Mouse (Mus musculus) c-Kit-positive CD71-negative TER-119-negative erythroid progenitor cells, embryonic 14.5 days (primary cell): ENCODE results near the gene Eaf1.
A peak's percentile ranks its signal among the peaks of the same experiment; 100 is the strongest.
"Not testable (repeated sequence)": the region's sequence is repeated elsewhere in the genome, so short reads cannot be mapped to it uniquely, and the experiment has no call there.

Source experiments
- DNase-seq: peaks from one replicate; pipeline ENCODE4 v3.0.0-alpha.2; 2013; ENCODE audit warnings: low read depth

Gene Eaf1

DNA sequence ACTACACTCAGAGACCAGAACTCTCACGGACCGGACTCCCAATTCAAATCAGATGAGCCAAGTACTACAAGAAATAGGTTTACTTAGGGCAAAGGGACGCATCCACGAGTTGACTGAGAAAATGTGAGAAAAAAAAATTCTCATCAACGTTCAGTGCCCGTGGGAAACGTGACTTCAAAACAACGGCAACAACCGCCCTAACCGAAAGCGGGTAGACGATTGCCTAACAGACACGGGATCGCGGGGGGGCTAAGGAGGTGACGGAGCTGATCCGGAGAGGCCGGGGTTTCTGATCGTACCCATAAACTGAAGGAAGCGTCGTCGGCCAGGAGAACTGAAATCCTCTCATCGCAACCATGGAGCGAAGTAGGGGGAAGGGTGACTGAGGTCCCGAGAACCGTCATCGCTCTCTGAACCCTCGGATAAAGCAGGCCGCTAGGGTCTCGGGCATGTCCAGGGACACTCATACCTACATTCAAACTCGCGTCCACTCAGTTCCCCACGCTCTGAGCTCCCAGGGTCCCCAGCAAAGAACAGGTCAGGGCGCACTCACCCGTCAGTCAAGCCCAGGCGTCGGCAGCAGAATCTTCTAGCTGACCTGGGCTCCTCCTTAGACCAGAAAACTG, at the start of gene Eaf1:
Gene Eaf1, plus strand, starts transcription at position 51 of the 626 bp plus-strand sequence.
- peak; percentile 43 for DNase-seq

DNA sequence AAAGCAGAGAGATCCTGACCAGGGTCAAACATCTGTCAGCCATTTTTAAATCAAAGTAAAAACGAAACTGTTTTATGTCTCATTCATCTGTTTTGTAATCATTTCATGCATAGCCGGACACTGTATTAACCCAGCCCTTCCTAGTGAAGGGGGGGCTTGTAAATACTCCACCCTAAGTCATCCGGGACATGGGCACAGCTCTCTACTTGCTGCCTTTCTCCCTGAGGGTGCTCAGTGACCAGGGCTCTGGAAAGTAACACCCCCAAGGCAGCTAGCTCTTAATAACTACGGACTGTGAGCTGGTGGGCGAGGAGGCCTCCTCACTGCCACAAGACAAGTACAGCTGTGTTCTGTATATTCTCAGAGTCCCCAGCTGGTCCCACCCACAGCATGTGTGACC, 45.2 kb upstream of the Eaf1 start:
- no peak for DNase-seq

DNA sequence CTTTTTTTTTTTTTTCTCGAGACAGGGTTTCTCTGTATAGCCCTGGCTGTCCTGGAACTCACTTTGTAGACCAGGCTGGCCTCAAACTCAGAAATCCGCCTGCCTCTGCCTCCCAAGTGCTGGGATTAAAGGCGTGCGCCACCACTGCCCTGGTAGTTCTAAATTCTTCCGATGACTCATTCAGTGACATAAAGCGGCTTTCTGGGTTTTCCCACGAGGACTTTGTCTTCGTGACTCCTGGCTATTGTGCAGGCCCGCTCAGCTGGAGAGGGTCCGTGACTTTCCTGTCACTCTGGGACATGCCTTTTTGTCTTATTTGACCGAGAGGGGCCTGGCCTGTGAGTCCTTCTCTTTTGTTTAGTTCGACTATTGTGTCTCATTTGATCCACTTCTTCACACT, 40.3 kb upstream of the Eaf1 start:
- DNase-seq, result not testable (repeated sequence)

DNA sequence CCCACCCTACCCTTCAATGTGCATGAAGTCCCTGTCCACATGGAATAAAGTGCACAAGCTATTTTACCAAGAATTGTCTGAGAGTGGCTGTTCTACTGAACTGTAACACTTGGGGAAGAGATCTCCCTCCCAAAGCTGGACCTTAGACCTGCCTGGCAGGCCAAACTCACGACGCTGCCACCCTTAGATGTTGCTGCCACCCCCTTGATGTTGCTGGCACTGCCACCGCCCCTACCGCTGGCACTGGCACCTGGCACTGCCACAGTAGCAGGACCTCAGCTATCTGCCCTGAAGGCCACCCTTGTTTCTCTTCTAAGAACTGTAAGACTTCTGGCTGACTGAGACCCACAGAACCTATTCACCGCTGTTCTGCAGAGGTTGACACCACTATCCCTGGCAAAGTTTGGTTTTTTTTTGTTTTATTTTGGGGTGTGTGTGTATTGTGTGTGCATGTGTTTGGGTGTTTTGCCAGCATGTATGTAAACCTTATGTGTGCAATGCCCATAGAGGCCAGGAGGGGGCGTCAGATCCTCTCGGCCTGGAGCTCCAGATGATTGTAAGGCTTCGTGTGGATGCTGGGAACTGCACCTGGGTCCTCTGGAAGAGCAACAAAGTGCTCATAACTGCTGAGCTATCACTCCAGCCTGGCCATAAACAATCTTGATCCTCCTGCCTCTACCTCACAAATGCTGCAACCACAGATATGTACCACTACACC, 39.2 kb upstream of the Eaf1 start:
- no peak for DNase-seq

DNA sequence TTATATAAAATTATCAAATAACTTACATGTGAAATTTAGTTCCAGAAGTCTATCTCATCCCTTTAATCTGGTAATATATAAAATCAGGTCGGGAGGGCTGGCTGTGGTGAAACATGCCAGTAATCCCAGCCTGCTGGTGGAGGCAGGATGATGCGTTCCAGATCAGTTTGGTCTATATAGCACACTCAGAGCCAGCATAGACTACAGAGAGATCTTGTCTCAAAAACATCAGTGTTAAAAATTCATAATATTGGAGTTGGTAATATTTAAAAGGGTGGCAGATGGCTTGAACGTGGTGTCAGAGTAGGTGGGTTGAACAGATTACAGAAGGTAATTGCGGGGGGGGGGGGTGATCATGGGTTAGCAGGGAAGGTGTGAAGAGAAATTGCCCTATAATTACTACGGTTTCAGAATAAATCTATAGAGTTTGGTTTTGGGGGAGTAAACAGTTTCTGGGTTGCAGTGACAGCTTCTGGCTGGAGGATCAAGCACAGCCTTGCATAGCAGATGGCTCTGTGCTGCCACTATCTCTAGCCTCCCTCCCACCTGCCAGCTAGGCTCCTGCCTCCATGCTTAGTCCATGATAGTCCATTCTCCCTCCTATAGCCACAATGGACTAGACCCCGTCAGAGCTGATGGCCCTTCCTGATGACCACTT, 38.0 kb upstream of the Eaf1 start:
- DNase-seq, result no peak

DNA sequence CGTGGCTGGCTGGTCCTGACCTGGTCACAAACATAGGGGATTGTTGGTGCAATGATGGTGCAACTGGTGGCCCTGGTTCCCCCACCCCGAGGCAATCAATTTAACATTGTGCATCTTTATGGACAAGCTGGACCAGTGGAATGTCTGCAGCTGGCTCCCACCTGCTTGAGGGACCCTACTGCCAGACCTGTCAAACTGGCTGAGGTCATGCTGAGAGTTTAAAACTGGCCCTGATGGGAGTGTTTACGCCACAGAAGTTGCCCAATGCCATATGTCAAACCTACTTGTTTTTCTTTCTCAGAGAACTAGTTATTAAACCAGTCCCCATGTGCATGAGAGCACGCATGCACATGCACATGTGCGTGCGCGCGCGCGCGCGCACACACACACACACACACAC, 36.2 kb upstream of the Eaf1 start:
- no peak for DNase-seq

DNA sequence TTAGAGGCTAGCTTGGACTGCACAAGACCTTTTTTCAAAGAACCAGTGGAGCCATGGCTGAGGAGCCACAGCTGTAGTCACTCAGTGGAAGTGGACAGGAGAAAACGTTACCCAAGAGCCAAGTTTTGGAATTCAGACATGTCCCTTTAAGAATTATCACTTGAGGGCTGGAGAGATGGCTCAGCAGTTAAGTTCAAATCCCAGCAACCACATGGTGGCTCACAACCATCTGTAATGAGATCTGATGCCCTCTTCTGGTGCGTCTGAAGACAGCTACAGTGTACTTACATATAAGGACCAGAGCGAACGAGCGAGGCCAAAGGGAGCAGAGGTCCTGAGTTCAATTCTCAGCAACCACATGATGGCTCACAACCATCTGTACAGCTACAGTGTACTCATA, 32.0 kb upstream of the Eaf1 start:
- not testable (repeated sequence) for DNase-seq

DNA sequence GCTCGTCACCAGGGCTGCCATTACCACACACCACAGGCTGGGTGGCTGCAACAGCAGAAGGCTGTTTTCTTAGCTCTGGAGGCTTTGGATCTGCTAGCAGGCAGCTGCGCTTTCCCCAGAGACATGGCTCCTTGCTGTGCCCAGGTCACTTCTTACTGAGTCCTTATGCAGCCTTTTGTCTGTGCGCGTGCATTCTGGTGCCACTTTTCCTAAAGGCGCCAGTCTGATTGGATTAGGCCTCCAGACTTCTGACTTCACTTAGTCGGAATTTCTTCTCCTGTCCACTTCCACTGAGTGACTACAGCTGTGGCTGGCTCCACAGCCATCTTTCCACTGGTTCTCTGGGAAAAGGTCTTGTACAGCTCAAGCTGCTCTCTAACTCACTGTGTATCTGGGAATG, 31.3 kb upstream of the Eaf1 start:
- no peak for DNase-seq

DNA sequence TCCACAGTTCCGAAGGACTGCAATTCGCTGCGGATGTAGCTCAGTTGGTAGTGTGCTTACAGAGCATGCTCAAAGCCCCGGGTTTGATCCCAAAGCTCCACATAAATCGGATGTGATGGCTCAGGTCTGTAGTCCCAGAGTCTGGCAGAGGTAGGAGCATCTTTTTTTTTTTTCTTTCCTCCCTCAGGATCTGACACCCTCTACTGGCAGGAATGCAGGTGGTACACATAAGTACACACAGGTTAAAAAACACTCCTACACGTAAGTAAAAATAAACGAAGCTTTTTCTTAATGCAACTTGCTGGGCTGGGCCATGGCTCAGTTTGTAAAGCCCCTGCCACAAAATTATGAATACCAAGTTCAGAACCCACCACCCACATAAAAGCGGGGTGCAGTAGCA, 30.0 kb upstream of the Eaf1 start:
- no peak for DNase-seq

DNA sequence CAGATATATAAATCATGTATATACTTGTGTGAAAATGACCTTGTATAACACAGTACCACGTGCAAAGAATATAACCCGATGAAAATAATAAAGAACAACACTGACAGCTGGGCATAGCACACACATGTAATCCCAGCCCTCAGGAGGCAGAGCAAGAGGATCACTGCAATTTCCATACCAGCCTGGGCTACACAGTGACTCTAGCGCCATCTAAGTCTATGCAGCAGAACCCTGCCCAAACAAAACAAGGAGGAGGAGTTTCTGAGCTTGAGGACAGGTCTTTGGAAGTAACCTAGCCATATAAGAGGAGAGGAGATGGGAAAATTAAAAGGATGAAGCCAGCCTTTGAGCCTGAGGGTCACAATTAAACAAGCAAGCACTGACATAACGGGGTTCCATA, 24.5 kb upstream of the Eaf1 start:
- no peak for DNase-seq

DNA sequence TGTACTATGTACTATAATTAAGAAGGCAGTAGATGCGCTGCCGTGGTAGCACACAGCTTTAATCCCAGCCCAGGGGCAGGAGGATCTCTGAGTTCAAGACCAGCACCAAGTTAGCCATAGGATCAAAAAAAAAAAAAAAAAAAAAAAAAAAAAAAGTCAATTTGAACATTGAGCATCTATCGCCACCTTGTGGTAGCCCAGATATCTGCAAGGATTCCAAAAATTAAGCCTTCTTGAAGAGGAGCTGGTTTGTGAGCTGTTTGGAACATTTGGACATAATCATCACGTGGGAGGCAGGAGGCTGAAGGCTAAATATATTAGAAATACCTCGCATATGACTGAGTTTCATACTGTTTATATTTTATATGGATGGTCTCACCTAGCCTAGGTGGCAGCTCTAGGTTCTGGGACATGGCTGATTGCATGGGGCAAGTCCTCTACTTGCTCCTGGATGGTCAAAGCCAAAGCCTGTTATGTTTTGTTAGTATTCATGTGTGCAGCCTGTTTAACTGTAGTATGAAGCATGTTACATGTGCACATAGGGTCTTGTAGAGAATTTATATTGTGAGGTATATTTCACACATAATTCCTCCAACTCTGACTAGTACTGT, 21.6 kb upstream of the Eaf1 start:
- DNase-seq, result peak; percentile 64

DNA sequence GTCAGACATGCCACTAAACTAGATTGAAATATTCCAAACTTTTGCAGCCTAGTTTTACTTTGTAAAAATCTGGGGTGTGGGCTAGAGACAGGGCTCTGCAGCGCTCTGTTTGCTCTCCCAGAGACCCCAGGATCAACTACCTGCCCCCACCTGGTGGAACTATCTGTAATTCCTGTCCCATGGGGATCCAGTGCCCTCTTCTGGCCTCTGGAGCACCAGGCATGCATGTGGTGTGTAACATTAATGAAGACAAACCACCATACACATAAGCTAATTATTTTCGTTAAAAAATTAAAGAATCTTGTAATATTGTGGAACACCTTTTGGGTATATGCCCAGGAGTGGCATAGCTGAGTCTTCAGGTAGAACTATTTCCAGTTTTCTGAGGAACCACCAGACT, 20.9 kb upstream of the Eaf1 start:
- DNase-seq, result no peak

DNA sequence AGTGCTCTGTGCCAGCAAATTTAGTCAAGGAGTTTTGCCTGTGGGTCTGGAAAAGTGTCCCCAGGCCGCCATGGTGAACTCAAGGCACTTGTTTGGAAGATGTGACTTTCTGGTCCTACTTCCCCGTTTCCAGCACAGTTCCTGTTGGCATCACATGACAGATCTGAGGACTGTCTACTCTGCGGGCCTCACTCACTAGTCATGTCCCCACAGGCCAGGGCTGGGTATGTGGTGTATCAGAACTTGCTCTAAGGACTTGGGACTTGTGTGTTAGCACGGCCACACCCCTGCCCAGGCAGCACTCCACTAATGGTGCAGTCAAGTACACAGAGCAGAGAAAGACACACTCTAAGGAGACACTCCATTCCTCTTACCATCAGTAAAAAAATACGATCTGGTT, 11.8 kb upstream of the Eaf1 start:
- no peak for DNase-seq

DNA sequence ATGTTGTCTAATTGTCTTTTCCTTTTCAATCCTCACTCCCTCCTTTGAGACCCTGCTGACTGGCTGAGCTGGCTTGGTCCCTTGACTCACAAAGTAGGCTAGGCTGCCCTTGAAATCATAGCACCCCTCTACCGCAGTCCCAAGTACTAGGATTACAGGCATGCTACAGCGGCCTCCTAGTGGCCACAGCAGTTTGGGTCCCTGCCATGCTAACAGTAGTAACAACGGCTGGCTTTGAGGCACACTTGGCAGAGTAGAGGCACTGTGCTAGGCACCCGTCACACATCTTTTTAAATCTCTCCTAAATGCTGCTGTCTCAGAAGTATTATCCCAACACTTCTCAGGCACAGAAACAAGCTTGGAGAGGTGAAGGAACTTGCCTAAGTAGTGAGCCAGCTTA, 7.7 kb upstream of the Eaf1 start:
- DNase-seq, result no peak

DNA sequence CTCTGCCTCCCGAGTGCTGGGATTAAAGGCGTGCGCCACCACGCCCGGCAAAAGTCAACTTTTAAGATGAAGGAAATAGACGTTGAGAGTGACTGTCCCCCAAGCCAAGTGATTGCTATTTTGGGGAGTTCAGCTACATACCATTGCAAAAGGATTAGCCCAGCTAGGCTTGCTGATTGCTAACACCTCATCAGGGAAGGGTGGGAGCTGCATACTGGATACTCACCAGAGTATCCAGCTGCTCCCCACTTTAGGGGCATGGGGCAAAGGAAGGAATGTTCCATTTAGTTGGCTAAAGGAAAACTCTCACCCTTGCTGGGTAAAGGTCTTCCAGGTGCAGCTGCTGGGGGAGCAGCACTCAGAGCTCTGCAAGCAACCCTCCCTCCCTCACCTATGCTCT, 6.1 kb upstream of the Eaf1 start:
- DNase-seq, result no peak

DNA sequence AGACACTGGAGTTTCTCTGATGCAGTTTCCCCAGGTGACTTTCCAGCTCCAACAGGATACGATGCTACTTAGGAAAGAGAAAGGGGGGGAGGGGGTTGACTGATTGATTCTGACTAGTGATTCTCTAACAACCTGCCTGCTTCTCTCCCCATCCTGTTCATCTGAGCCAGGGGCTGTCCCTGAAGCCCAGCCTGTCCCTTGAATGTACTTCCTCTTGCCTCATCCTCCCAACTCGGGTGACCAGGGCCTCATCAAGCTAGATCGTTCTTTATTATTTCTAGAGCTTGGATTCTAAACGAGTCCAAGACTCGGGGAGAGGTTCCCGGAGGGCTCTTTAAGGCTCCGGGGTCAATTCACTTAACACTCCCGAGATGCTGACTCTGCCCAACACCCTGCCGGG, 298 bp upstream of the Eaf1 start:
- DNase-seq, result no peak

DNA sequence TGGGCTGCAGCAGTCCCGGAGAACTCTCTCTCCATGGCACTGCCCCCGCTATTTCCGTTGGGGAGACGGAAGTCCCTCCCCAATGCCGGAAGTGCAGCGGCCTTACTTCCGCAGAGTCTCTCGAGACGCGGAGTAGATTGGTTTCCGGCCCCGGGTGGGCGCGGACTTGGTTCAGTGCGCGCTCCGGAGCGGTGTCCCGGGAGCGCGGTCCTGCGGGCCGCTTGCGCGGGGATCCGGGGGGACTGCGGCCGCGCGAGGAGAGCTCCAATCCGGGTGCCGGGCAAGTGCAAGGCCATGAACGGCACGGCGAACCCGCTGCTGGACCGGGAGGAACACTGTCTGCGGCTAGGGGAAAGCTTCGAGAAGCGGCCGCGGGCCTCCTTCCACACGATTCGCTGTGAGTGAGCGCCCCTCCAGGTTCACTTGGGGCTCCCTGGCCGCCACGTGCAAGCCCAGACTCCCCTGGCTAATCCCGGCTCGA, 816 bp downstream of the Eaf1 start, which contains the start of gene Mettl6:
Gene Mettl6, minus strand, starts transcription at position 66 of the 481 bp plus-strand sequence.
- peak; percentile 95 for DNase-seq

DNA sequence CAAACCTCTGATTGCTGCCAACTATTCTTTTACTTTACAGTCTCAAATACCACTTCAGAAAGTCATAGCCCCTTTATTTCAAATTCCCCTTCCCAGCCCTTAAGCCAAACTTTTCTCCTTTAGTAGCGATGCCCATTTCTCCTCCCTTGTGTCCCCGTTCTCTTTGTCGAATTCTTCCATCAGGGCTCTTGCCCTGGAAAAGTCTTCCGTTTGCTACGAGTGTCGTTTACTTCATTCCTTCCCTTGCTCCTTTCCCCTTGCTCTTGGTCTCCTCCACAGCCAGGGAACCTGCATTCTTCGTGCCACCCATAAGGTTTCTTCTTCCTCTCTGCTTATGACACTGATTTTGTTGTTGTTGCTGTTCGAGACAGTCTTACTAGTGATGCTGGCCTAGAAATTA, 1.3 kb downstream of the Eaf1 start:
- no peak for DNase-seq

DNA sequence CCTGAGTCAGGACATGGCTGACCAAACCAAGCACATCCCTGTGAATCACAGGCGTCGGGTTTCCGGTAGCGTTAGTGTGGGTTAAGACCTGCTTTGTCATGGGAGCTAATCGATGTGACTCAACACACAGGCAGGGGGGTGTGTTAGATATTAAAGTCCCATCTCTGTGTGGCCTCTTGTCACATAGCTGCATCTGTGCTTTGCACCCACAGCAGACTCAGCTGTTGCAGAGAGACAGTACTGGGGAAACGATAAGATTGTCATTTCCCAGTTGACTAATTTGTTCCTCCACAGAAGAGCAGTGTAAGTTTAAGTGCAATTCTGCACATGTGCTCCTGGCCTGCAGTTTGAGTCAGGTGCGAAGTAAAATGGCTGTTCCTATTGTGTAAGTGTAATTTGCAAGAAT, 2.0 kb downstream of the Eaf1 start:
- peak; percentile 67 for DNase-seq

DNA sequence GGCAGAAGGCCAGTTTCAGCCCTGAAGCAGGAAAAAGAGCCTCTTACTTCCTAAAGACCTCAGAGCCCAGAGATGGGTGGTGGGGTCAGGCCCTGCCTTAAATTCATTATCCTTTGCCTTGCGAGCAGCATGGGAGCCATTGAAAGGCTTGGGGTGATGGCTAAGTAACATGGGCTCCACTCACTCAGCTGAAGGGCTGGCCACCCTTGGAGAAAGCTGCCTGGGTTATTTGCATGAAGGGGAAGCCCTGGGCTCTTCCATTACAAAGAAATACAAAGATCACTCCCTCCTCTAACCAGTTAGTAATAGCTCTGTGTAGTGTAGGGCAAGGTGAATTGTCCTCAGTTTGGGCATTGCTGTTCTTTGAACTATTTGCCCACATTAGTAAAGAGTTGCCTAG, 5.3 kb downstream of the Eaf1 start:
- DNase-seq, result no peak

DNA sequence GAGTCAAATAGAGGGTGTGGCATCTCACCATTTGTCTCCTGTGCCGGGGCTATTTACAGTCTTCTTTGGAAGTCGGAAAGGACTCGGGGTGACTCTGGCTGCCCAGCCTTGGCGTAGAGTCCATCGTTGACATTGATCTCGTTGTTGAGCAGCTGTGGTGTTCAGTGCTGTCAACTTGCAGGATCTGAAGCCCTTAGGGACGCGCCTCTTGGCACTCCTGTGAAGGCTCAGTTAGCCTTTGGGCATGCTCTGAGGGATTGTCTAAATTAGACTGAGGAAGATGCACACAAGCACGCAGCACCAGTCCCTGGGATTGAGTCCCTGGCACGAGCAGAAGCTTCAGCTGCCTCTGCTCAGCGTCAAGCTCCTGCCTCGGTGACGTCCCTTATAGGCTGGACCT, 9.2 kb downstream of the Eaf1 start:
- no peak for DNase-seq

DNA sequence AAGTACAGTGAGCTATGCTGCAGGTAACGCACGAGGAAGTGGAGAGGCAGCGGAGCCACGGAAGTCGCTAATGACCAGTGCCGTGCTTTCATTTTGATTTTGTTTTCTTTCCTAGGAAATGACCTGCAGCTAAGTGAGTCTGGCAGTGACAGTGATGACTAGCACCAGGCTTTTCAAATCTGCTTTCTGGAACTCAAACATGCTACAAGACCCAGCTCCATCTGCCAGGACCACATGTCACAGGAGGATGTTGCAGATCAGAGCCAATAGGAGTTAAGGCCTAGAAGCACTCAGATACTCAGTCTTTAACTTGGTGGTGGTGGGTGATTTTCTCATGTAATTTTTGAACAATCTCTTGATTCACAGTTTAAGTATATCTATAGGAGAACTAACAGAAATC, 12.3 kb downstream of the Eaf1 start:
- DNase-seq, result no peak

DNA sequence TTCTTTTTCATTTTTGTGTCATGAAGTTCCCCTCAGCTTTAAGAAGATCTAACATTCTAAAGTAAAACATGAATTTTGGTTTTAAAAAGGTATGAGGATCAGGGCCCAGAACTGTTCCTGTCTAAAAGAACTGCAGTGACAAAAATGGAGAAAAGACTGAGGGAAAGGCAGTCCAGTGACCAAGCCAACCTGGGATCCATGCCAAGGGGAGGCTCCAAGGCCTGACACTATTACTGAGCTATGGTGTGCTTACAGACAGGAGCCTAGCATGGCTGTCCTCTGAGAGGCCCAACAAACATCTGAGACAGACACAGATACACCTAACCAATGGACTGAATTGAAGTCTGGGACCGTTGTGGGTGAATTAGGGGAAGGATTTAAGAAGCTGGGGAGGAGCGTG, 15.7 kb downstream of the Eaf1 start:
- DNase-seq, result no peak
